Mouse (Mus musculus) left cerebral cortex, adult 2 months (tissue): Measurements from ENCODE around the gene Ccdc42. TPM values are rescaled to one million over a fixed set of nuclear protein-coding genes. Genes with fewer than 3 reads are reported as not detected.

ENCODE experiments used
- DNase-seq, 2 experiments: peaks; one replicate each; pipeline ENCODE4 v3.0.0; 2021 to 2022; ENCODE audit warnings: low spot score in 2 of 2, mixed read lengths in 1 of 2; ENCODE audit errors: extremely low spot score in 1 of 2
- H3K27ac ChIP-seq: fragments of 200-600 bp; 2 replicates; pipeline ENCODE4 v1.8.1; 2022
- H3K4me3 ChIP-seq: fragments of 200-600 bp; 2 replicates; pipeline ENCODE4 v1.8.1; 2022
- CTCF ChIP-seq: fragments of 200-600 bp; IDR thresholded peaks from 2 replicates; pipeline ENCODE4 v1.8.1; 2022; ENCODE audit warnings: antibody characterized with exemption, mild to moderate bottlenecking, moderate library complexity
- intact Hi-C: fragments of 180-260 bp; cut with DNase I; formaldehyde crosslinking; loops from one replicate; pipeline ENCODE4 v1.15.1; 2025
- total RNA-seq, 2 experiments: library from RNA; stranded (reverse); gene quantifications; 2 replicates each; pipeline ENCODE4 v1.2.3; 2021

Ccdc42 gene
- total RNA-seq, 2 experiments from 2014 or later: 0.66 to 1.2 TPM

DNA sequence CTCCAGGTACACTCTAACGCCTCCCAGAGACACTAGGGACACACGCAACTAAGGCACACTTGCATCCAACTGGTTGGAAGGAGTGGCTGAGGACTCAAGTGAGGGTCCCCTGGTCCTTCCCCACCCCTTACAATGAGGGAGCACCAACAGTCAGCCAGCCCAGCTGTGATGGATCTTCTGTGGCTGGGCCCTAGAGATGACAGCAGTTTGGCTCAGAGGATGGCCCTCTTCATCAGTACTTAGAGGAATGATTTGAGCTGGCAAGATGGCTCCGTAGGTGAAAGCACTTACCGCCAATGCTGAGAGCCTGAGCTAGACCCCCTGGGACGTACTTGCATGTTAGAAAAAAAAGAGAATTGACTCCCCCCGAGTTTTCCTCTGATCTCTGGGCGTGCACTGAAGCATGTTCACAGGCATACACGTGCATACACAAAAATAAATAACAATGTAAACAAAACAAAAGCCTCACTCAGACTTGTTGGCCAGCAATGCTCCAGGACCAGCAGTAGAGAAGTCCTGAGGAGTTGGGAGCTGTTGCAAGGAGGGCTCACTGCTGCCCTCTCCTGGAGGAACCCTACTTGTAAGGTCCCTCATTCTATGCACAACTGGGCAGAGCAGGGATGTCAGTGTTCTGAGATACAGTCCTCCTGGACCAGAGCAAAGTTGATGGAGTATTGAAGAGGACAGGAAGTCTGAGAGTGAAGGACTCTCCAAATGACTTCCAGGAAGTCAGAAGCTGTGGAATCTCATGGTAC is 2.4 kb downstream of the Ccdc42 start:
- H3K27ac ChIP-seq: no peak overlapping the region
- intact Hi-C loops: loop anchor here (1.0 kb wide), 1 partner anchor 23 kb away; no protein-coding TSS in a partner anchor
- peak; percentile 76 to 84 for DNase-seq
- H3K4me3 ChIP-seq: no peak overlapping the region
- TF ChIP-seq CTCF: peak; percentile 94

DNA sequence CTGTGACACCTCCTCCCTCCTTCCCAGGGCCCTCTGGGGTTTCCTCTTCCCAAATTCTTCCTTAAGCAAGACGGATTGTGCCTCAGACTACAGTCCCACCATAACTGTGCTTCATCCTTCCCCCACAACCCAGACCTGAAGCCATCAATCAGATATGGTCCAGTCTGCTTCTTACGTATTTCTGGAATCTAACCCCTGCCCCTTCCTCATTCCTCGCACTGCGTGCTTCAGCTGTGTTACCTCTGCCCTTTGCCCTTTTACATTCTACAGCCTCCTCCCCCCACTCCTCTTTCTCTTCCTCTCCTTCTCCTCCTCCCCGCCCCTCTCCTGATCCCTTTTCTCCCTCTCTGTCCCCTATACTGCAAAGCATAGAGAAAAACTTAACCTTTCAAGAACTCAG is 4.9 kb downstream of the Ccdc42 start:
- DNase-seq: no peak
- intact Hi-C loops: no loop called here
- Histone ChIP-seq H3K4me3 (no peak overlapping the region), H3K27ac (no peak overlapping the region)
- TF ChIP-seq CTCF: no peak

DNA sequence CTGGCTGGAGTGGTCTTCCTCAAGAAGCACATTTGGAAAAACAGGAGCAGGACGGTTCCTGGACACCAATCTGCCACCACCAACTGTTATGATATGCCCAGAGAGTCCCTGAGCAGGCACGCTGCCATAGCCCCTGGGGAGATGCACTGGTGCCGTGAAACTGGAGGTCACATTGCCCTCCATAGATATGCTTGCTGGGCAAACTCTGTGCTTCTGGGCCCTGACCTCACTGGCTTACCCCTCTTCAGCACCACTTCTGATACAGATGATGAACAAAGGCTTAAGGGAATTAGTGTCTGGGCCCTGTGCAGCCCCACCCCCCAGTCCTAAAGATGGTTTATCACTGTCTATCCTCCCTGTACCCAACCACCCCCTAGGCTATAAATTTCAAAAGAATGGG is 6.4 kb downstream of the Ccdc42 start:
- intact Hi-C loops: no loop called here

DNA sequence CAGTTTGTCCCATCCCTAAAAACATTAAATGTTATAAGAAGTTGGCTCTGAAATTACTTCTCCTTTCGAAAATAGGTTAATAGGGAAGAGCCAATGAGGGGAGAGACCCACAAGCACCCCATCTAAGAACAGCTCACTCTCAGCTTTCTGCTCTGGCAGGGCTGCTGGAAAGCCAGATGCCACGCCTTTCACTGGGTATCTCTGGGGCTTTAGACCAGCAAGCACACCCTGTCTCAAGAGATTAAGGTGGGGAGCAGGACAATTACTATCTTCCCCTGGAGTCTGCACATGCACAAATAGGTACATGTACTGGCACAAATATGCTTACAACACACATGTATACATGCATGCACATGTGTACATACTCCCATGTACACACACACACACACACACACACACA is 11.1 kb downstream of the Ccdc42 start:
- H3K4me3 ChIP-seq: no peak overlapping the region
- no peak for TF ChIP-seq CTCF
- intact Hi-C loops: no loop called here
- no peak for DNase-seq
- no peak overlapping the region for H3K27ac ChIP-seq

More for the DNA sequence above, 6.4 kb downstream of the Ccdc42 start:
- no peak overlapping the region for H3K27ac ChIP-seq
- no peak for TF ChIP-seq CTCF
- H3K4me3 ChIP-seq: no peak overlapping the region
- DNase-seq: no peak

DNA sequence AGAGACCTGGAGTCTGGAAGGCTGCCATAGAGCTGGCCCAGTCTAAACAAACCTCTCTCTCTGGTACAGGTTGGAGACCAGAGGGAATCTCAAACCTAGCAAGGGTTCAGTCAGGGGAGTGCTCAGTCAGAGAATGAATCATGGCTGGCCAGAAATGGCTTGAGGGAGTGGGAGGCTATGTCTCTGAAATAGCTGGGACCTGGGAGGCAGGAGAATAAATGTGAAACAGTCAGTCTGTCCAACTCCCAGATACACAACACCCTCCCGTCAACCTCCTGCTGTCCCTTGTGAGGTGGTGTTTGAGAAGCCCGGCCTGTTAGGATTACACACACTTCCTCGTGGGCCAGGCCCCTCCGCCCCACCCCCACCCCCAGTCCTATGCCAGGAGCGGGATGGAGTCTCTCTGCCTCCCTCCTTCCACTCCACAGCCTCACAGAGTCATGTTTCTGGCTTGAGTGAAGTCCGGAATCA is 13.8 kb downstream of the Ccdc42 start:
- peak in 1 of 2 experiments; percentile 25 for DNase-seq
- no peak for TF ChIP-seq CTCF
- no peak overlapping the region for H3K4me3 ChIP-seq
- H3K27ac ChIP-seq: no peak overlapping the region
- intact Hi-C loops: no loop called here

DNA sequence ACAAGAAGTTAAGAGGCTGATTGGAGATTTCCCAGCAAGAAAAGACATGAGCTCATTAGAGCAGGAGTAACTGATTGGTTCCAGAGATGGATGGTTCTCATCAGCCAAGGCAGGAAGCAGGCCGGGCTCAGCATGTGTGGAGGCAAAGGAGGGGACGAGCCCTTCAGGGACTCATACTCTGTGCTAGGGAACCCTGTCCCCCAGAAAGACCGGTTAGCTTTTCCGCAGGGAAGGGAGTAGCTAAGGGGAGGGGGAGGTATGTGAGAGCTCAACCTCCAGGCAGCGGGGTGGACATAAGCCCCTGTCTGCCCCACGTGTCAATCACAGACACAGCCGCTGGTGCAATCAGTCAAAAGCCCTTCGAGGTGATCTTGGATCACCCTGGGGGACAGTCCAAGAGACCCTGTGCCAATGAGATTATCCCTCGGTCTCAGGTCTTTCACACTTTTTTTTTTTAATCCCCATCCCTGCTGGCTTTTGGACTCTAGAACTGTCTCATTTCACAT is 14.7 kb downstream of the Ccdc42 start:
- no peak overlapping the region for H3K4me3 ChIP-seq
- intact Hi-C loops: no loop called here
- TF ChIP-seq CTCF: no peak
- no peak for DNase-seq
- no peak overlapping the region for H3K27ac ChIP-seq

DNA sequence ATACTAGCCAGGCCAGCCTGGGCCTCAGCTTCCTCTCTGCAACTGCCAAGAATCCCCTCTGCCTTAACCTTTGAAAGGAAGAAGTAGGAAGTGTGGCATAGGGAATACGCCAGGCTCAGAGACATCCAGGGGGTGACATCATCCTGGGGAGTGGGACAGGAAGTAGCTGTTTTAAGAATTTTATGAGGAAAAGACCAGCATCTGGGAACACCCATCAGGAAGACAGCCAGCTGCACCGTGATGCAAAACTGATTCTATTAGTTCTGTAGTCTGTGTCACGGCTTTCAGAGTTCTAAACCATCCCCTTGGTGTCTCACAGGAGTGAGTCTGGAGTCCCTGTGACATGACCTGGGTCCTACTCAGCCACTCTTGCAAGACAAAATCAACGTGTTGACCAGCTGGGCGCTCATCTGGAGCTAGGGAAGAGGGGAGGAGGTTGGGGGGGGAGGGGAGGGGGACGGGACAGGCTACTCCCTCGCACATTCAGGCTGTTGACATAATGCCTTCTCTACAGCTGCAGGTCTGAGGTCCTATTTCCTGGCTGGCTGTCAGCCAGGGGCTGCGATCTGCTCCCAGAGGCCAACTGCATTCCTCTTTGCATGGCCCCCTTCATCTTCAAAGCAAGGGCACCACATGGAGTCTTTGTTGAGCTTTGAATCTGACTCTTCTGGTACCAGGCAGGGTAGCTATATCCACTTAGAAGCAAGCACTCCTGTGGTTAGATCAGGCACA is 15.5 kb downstream of the Ccdc42 start:
- H3K27ac ChIP-seq: no peak overlapping the region
- no peak for TF ChIP-seq CTCF
- no peak for DNase-seq
- H3K4me3 ChIP-seq: no peak overlapping the region
- intact Hi-C loops: no loop called here

DNA sequence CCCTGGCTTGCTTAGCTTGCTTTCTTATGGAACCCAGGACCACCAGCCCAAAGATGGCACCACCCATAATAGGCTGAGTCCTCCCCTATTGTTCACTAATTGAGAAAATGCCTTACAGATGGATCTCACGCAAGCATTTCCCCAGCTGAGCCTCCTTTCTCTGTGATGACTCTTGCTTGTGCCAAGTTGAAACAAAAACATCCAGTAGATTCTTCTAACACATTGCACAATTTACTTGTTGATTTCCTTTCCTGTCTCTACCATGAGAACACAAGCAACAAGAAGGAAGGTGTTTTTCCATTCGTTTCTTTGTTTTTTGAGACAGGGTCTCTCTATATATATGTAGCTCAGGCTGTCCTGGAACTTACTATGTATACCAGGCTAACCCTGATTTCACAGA is 20.2 kb downstream of the Ccdc42 start:
- Histone ChIP-seq H3K4me3 (no peak overlapping the region), H3K27ac (no peak overlapping the region)
- no peak for TF ChIP-seq CTCF
- intact Hi-C loops: no loop called here
- no peak for DNase-seq

DNA sequence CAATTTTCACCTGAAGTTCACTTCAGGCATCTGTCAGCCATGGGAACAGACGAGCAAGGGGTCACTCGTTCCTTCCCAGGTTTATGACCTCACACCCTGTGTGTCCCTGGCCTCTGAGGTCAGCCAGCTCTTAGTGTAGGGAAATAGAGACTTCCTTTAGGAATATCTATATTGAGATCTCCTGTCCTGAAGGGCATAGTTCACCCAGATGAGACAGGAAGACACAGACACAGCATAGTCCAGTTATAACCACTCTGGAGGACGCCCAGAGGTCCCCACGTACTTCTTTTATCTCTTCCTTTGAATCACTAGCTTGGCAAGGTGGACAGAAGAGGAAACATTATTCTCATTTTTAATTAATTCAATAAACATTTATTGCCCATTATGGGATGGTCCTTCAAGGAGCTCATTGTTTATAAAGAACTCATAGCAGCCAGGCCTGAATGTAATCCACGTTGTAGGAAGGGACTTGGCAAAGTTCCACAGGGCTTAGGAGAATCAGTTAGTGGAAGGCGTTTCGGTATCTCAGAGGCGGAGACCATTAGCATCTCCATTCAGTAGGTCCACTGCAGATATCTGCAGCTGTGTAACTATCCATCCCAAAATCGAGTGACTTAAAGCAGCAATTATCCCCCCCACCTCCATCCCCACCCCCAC is 23.2 kb downstream of the Ccdc42 start:
- Histone ChIP-seq H3K4me3 (no peak overlapping the region), H3K27ac (no peak overlapping the region)
- intact Hi-C loops: no loop called here
- no peak for DNase-seq
- TF ChIP-seq CTCF: no peak

DNA sequence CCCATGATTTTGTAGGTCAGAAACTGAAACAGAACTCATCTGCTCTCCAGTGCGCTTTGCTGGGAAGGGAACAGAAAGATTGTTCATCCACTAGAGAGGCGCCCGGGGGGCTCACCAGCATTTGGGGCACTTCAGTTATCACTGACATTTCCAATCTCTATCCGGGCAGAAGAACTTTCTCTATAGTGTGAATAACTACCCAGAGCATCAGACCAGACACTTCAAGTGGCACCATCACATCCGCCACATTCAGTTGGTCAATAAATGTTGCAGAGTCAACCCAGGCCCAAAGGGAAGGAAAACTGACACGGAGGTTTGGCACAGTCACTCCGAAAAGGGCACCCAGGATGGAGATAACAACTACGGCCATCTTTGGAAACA is 23.7 kb downstream of the Ccdc42 start:
- Histone ChIP-seq H3K27ac (no peak overlapping the region), H3K4me3 (no peak overlapping the region)
- intact Hi-C loops: no loop called here
- no peak for TF ChIP-seq CTCF
- DNase-seq: no peak

DNA sequence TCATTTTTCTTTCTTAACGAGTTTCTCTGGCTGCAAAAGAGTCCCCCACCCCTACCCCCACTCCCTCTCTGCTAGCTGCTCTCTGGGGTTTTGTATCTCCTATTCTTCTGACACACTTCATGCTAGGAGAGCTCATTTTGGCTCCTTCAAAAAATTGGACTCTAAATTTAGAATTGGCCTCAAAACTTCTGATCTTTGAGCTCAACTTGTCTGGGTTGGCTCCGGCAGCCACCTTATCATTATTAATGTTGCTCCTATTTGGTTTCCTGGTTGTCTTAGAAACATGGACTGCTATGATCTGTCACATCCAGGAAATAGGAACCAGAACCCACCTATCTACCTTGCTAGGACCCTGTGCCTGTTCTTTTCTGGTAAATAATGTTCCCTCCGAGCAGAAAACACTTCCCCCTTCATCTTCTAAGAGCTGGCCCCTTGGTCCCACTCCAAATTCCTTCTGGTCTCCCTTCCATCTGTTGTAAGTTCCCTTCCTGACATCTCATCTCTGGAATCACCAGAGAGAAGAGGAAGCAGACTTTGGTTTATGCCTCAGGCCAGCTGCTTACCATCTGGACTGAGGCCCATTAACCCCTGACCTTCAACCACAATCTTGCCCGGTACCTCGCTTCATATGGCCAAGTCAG is 26.4 kb downstream of the Ccdc42 start:
- no peak for DNase-seq
- intact Hi-C loops: no loop called here
- no peak overlapping the region for H3K27ac ChIP-seq
- no peak for TF ChIP-seq CTCF
- no peak overlapping the region for H3K4me3 ChIP-seq
